Mouse (Mus musculus): ENCODE data around the gene Gnptab.

DNA sequence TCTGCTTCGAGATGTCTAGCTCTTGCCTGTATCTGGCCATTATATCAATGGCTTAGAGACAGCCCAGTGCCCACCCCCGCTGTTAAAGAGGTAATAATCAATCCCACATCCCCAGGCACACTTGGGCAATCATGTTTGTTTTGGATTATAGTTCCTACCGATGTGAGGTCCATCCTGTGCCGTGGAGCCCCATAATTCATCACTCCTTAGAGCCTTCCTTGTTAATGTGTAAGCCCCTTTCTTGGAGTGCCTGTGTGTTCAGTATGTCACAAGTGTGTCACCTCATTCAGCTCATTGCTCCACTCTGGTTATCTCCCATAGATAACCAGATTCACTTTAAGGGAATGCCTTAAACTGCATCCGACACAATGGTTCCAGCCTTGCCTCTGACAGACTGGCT is 24.3 kb upstream of the Gnptab start:
- TF ChIP-seq CTCF (IDR thresholded peaks at IDR 0.05; ENCODE audit: borderline replicate concordance, control insufficient read depth, extremely low read depth, insufficient read depth, low read length, poor library complexity): no peak
- TF ChIP-seq POLR2A (IDR thresholded peaks at IDR 0.05; ENCODE audit: control insufficient read depth, extremely low read depth, insufficient read depth, low read length, poor library complexity): no peak
